Comparison of ENCODE assay signal across 7 mouse cellular contexts in genomic region chr13:22036149-22036956, GRCm38 (mm10). TPM values are rescaled to one million over a fixed set of nuclear protein-coding genes. Genes with fewer than 3 reads are reported as not detected.
DNase-seq lines count a peak whose midpoint lies in the region; ATAC-seq and TF ChIP-seq lines count a peak whose summit lies in the region.

No protein-coding gene starts in this region.

- peaks cover 9% of the 10 kb centered on the region for H3K4me1 ChIP-seq in thymus, adult 2 months (replicated peaks; ENCODE audit: control insufficient read depth, insufficient read depth, low read length)
- peaks cover 19% of the 10 kb centered on the region for H3K4me1 ChIP-seq in intestine, embryonic 14.5 days (replicated peaks; ENCODE audit: control insufficient read depth, insufficient read depth, low read length)

- H3K27me3 ChIP-seq in thymus, adult 2 months (ENCODE audit: control insufficient read depth, insufficient read depth, low read length), result no peaks in the 10 kb centered on the region
- H3K27me3 ChIP-seq in intestine, embryonic 14.5 days (replicated peaks; ENCODE audit: control insufficient read depth, insufficient read depth, low read length), result no peaks in the 10 kb centered on the region

- H3K4me2 ChIP-seq in intestine, embryonic 14.5 days (ENCODE audit: low read length), result peak overlapping the region; percentile 56

- peak overlapping the region; percentile 42 for H3K4me3 ChIP-seq in thymus, adult 2 months (ENCODE audit: control insufficient read depth, insufficient read depth, low read length)
- peak overlapping the region; percentile 32 for H3K4me3 ChIP-seq in intestine, embryonic 14.5 days (ENCODE audit: low read depth, low read length)

- 4% methylated on average over 22 of the region's 23 CpGs for WGBS in thymus, adult 2 months
- 6% methylated on average over 16 of the region's 23 CpGs for WGBS in intestine, embryonic 14.5 days

- ATAC-seq in intestine, embryonic 14.5 days (replicated peaks; ENCODE audit: low FRiP score, low TSS enrichment, low read depth), result no peak

- TF ChIP-seq POLR2A in thymus, adult 2 months (IDR thresholded peaks at IDR 0.05; ENCODE audit: control insufficient read depth, extremely low read depth, insufficient read depth, low read length, poor library complexity), result no peak

- H3K36me3 ChIP-seq in thymus, adult 2 months (ENCODE audit: control insufficient read depth, insufficient read depth, low read length), result no peaks in the 10 kb centered on the region
- no peaks in the 10 kb centered on the region for H3K36me3 ChIP-seq in intestine, embryonic 14.5 days (ENCODE audit: control insufficient read depth, insufficient read depth, low read length)

- peak overlapping the region; percentile 51 for H3K9ac ChIP-seq in intestine, embryonic 14.5 days (ENCODE audit: low read length)

- H3K9me3 ChIP-seq in intestine, embryonic 14.5 days (ENCODE audit: control insufficient read depth, low read length), result no peaks in the 10 kb centered on the region

- TF ChIP-seq CTCF in thymus, adult 2 months (IDR thresholded peaks at IDR 0.05; ENCODE audit: borderline replicate concordance, control insufficient read depth, extremely low read depth, insufficient read depth, low read length, poor library complexity), result no peak

- peak overlapping the region; percentile 80 for H3K27ac ChIP-seq in thymus, adult 2 months (ENCODE audit: control insufficient read depth, insufficient read depth, low read length)
- peak overlapping the region; percentile 78 for H3K27ac ChIP-seq in intestine, embryonic 14.5 days (ENCODE audit: low read depth)

- DNase-seq in thymus, adult 2 months, result no peak
- DNase-seq in thymus, adult 18-20 months, result no peak
- DNase-seq in embryo, embryonic 10.5 days (ENCODE audit: low spot score), result peak; percentile 82
- peak; percentile 76 for DNase-seq in intestine, embryonic 14.5 days (ENCODE audit: low spot score)
- peak; percentile 54 for DNase-seq in naive thymus-derived CD4-positive, alpha-beta T cell, adult 2 months (ENCODE audit: low read depth)
- DNase-seq in urinary bladder, postnatal 36 days (ENCODE audit: low spot score in 2 of 2), result no peak
- no peak for DNase-seq in cerebellum, adult 8-10 months

RNA-seq across cellular contexts. Expression of gene Hist1h2bk, which starts 0.7 kb away (rescaled TPM):
- 322 and 402 TPM in 2 replicates for polyA plus RNA-seq in thymus, adult 2 months (2012; rRNA removed)
- polyA plus RNA-seq in intestine, embryonic 14.5 days (2014; fragmentation: Nextera tagmentation; extraction: Ambion mirVana), result 5.2 and 7.5 TPM in 2 replicates

RNA-seq across cellular contexts. Expression of gene Hist1h2ah, which starts 1.0 kb away (rescaled TPM):
- 248 and 460 TPM in 2 replicates for polyA plus RNA-seq in thymus, adult 2 months (2012; rRNA removed)
- polyA plus RNA-seq in intestine, embryonic 14.5 days (2014; fragmentation: Nextera tagmentation; extraction: Ambion mirVana), result 11.8 and 19.7 TPM in 2 replicates

RNA-seq across cellular contexts. Expression of gene Hist1h4i, which starts 4.8 kb away (rescaled TPM):
- polyA plus RNA-seq in thymus, adult 2 months (2012; rRNA removed), result 33.1 and 38.5 TPM in 2 replicates
- 18.9 and 19.6 TPM in 2 replicates for polyA plus RNA-seq in intestine, embryonic 14.5 days (2014; fragmentation: Nextera tagmentation; extraction: Ambion mirVana)

RNA-seq across cellular contexts. Expression of gene Hist1h2ag, which starts 6.4 kb away (rescaled TPM):
- polyA plus RNA-seq in thymus, adult 2 months (2012; rRNA removed), result 149 and 177 TPM in 2 replicates
- polyA plus RNA-seq in intestine, embryonic 14.5 days (2014; fragmentation: Nextera tagmentation; extraction: Ambion mirVana), result 47.9 and 67.6 TPM in 2 replicates

RNA-seq across cellular contexts. Expression of gene Hist1h2bj, which starts 6.7 kb away (rescaled TPM):
- polyA plus RNA-seq in thymus, adult 2 months (2012; rRNA removed), result 177 and 218 TPM in 2 replicates
- 10.2 and 14.0 TPM in 2 replicates for polyA plus RNA-seq in intestine, embryonic 14.5 days (2014; fragmentation: Nextera tagmentation; extraction: Ambion mirVana)

Comparison
In these comparisons a context has a peak if more than half of its experiments do, and no peak if none do; other contexts are left out.
1. DNase-seq: peak in embryo, embryonic 10.5 days (single experiment), intestine, embryonic 14.5 days (single experiment) and naive thymus-derived CD4-positive, alpha-beta T cell, adult 2 months (single experiment); none in thymus, adult 2 months (single experiment), thymus, adult 18-20 months (0 of 2), urinary bladder, postnatal 36 days (0 of 2) and cerebellum, adult 8-10 months (single experiment).
2. RNA of gene Hist1h2bk, which starts 0.7 kb away (polyA plus RNA-seq): 322 to 402 TPM in thymus, adult 2 months; 5.2 to 7.5 TPM in intestine, embryonic 14.5 days; every median in the first group is over 10 times any median in the second.
3. RNA of gene Hist1h2ah, which starts 1.0 kb away (polyA plus RNA-seq): 248 to 460 TPM in thymus, adult 2 months; 11.8 to 19.7 TPM in intestine, embryonic 14.5 days; every median in the first group is over 10 times any median in the second.